Mouse (Mus musculus) embryonic facial prominence, embryonic 14.5 days (tissue): ENCODE results near the gene Zdhhc25. TPM values are rescaled to one million over a fixed set of nuclear protein-coding genes. Genes with fewer than 3 reads are reported as not detected.

ENCODE experiments used
- ATAC-seq: fragments of 200-750 bp; cut with Nextera tagmentation; 2 replicates; pipeline ENCODE4 v1.8.0; 2017; ENCODE audit warnings: low read depth, moderate number of reproducible peaks, moderate TSS enrichment
- DNase-seq: peaks from one replicate; pipeline ENCODE4 v3.0.0-alpha.2; 2015; ENCODE audit warnings: low spot score
- H3K27ac ChIP-seq: fragments of 300-500 bp; sonication (generic); replicated peaks from 2 replicates; pipeline ENCODE4 v1.5.1; 2014; ENCODE audit warnings: low read depth, mild to moderate bottlenecking, low read length, moderate library complexity
- H3K27me3 ChIP-seq: fragments of 300-500 bp; sonication (generic); replicated peaks from 2 replicates; pipeline ENCODE4 v1.6.1; 2014; ENCODE audit warnings: low read length; ENCODE audit not compliant: control insufficient read depth, insufficient read depth
- H3K36me3 ChIP-seq: fragments of 300-500 bp; sonication (generic); 2 replicates; pipeline ENCODE4 v1.6.1; 2014; ENCODE audit warnings: low read length, mixed read lengths; ENCODE audit not compliant: control insufficient read depth, insufficient read depth
- H3K4me1 ChIP-seq: fragments of 300-500 bp; sonication (generic); 2 replicates; pipeline ENCODE4 v1.6.1; 2014; ENCODE audit warnings: antibody characterized with exemption, low read length; ENCODE audit not compliant: control insufficient read depth, insufficient read depth
- H3K4me2 ChIP-seq: fragments of 300-500 bp; sonication (generic); 2 replicates; pipeline ENCODE4 v1.6.1; 2014; ENCODE audit warnings: low read depth, mild to moderate bottlenecking, low read length, moderate library complexity, mixed read lengths
- H3K4me3 ChIP-seq: fragments of 300-500 bp; sonication (generic); 2 replicates; pipeline ENCODE4 v1.5.1; 2014; ENCODE audit warnings: low read depth, mild to moderate bottlenecking, low read length
- H3K9ac ChIP-seq: fragments of 300-500 bp; sonication (generic); 2 replicates; pipeline ENCODE4 v1.6.1; 2014; ENCODE audit warnings: low read depth, mild to moderate bottlenecking, low read length, moderate library complexity, mixed read lengths
- H3K9me3 ChIP-seq: fragments of 300-500 bp; sonication (generic); 2 replicates; pipeline ENCODE4 v1.6.1; 2016; ENCODE audit warnings: low read length; ENCODE audit not compliant: control insufficient read depth
- WGBS: fragments of 180-500 bp; shearing (Covaris S2); extraction: QIAGEN DNeasy Blood & Tissue Kit; methylation state at CpG from one replicate; pipeline ENCODE4 v1.1.7; 2014; 5-methylcytosine and 5-hydroxymethylcytosine counted together
- polyA plus RNA-seq: library from polyadenylated mRNA; unstranded; fragments of >200 nt; fragmentation: Nextera tagmentation; extraction: Ambion mirVana; gene quantifications from 2 replicates; pipeline ENCODE4 v1.2.1, GENCODE M21; 2014

Gene Zdhhc25
- not detected in 2 replicates for polyA plus RNA-seq

GRCm38 (mm10) chr15:88600002-88600401 is at the start of gene Zdhhc25:
Gene Zdhhc25 (plus strand): TSS chr15:88600302.
- Histone ChIP-seq H3K27ac (no peak within 1 kb of the TSS), H3K4me2 (no peak within 1 kb of the TSS), H3K27me3 (no peaks in the 10 kb centered on the region), H3K36me3 (no peaks in the 10 kb centered on the region), H3K9me3 (no peaks in the 10 kb centered on the region), H3K9ac (no peak within 1 kb of the TSS), H3K4me1 (no peaks in the 10 kb centered on the region), H3K4me3 (no peak within 1 kb of the TSS)
- ATAC-seq = no peak
- DNase-seq = no peak
- 85% methylated on average over 2 of the region's 4 CpGs for WGBS

GRCm38 (mm10) chr15:88552852-88553251 is 47.2 kb upstream of the Zdhhc25 start:
- Histone ChIP-seq H3K4me3 (no peak overlapping the region), H3K36me3 (no peaks in the 10 kb centered on the region), H3K4me2 (no peak overlapping the region), H3K4me1 (no peaks in the 10 kb centered on the region), H3K9me3 (no peaks in the 10 kb centered on the region), H3K9ac (no peak overlapping the region), H3K27me3 (no peaks in the 10 kb centered on the region), H3K27ac (no peak overlapping the region)
- WGBS = 89% methylated on average over 9 of the region's 9 CpGs
- DNase-seq = no peak
- no peak for ATAC-seq

DNA sequence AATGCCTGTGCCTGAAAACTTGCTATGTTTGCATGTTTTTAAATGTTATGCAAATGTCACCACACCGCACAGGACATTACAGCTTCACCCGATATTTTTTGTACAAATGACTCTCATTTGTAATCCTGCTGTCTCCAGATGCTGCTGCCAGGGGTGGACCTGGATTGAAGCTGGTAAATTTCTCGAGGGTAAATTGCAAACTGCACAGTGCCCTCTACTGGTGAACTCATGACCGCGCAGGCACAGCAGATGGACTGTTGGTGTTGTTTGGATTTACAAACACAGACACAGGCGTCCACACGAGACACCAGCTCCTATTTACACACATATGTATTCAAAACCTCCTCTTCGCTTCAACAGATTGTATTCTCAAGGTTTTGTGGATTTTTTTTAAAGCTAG is 44.6 kb upstream of the Zdhhc25 start:
- WGBS = 21% methylated on average over 8 of the region's 8 CpGs
- Histone ChIP-seq H3K27ac (no peak overlapping the region), H3K4me3 (no peak overlapping the region), H3K9ac (no peak overlapping the region), H3K4me1 (no peaks in the 10 kb centered on the region), H3K27me3 (no peaks in the 10 kb centered on the region), H3K36me3 (no peaks in the 10 kb centered on the region), H3K9me3 (no peaks in the 10 kb centered on the region), H3K4me2 (no peak overlapping the region)
- DNase-seq (peak; percentile 31), ATAC-seq (no peak)

GRCm38 (mm10) chr15:88560637-88561036 is 39.5 kb upstream of the Zdhhc25 start:
- Histone ChIP-seq H3K4me2 (no peak overlapping the region), H3K27ac (no peak overlapping the region), H3K9me3 (no peaks in the 10 kb centered on the region), H3K4me1 (peaks cover 2% of the 10 kb centered on the region; the same call in 1 of the 2 replicates), H3K9ac (no peak overlapping the region), H3K4me3 (no peak overlapping the region), H3K36me3 (no peaks in the 10 kb centered on the region), H3K27me3 (no peaks in the 10 kb centered on the region)
- ATAC-seq = no peak
- DNase-seq = no peak
- WGBS = 62% methylated on average over 6 of the region's 6 CpGs

GRCm38 (mm10) chr15:88561058-88561730 is 38.9 kb upstream of the Zdhhc25 start:
- no peak overlapping the region for H3K27ac ChIP-seq
- 0 out of 2 replicates have a peak overlapping the region, but pooled peaks have one; percentile 15 for H3K4me2 ChIP-seq
- ATAC-seq (no peak), DNase-seq (no peak)
- no peak overlapping the region for H3K4me3 ChIP-seq
- no peaks in the 10 kb centered on the region for H3K27me3 ChIP-seq
- H3K36me3 ChIP-seq = no peaks in the 10 kb centered on the region
- WGBS = 3% methylated on average over 22 of the region's 22 CpGs
- no peaks in the 10 kb centered on the region for H3K9me3 ChIP-seq
- no peak overlapping the region for H3K9ac ChIP-seq
- H3K4me1 ChIP-seq = peaks cover 2% of the 10 kb centered on the region; the same call in 1 of the 2 replicates

DNA sequence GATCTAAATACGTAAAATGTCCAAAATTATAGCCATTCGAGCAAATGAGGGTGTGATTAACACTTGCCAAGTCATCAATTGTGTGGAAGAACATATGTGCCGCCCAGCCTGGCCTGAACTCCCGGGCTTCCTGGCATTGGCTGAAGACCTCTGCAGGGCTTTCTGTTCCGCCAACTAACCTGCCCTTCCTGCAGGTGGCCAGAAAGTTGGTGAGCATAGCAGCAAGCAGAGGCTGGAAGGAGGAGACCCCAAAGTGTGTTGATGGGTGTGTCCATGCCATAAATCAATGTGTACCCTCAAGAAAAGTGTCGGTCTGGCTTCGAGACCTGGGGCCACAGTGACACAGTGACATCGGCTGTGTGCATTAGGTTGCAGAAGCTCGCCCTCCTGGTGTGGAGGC is 34.8 kb upstream of the Zdhhc25 start:
- no peak overlapping the region for H3K4me3 ChIP-seq
- no peaks in the 10 kb centered on the region for H3K36me3 ChIP-seq
- WGBS = 81% methylated on average over 9 of the region's 9 CpGs
- H3K9me3 ChIP-seq = no peaks in the 10 kb centered on the region
- H3K4me2 ChIP-seq = no peak overlapping the region
- peaks cover 2% of the 10 kb centered on the region; the same call in 1 of the 2 replicates for H3K4me1 ChIP-seq
- no peak overlapping the region for H3K27ac ChIP-seq
- DNase-seq (no peak), ATAC-seq (no peak)
- no peaks in the 10 kb centered on the region for H3K27me3 ChIP-seq
- no peak overlapping the region for H3K9ac ChIP-seq

DNA sequence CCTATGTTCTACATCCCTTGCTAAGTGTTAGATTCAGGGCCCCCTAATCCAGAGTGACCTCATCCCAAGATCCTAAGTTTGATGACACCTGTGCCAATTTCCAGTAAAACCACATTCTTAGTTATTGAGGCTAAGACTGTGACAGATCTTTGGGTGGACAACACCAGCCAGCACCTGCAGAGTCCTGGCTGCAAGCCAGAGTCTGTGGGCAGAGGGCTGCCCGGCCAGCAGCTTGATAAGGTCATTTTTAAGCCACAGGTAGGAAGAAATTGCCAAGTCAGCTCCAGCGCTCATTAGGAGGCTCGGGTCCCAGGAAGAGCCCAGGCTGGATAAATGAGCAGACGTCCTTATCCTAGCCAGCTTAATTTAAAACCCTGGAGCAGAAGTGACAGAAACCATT is 34.3 kb upstream of the Zdhhc25 start:
- Histone ChIP-seq H3K9ac (no peak overlapping the region), H3K27me3 (no peaks in the 10 kb centered on the region), H3K4me3 (no peak overlapping the region), H3K9me3 (no peaks in the 10 kb centered on the region), H3K4me1 (peaks cover 2% of the 10 kb centered on the region; the same call in 1 of the 2 replicates), H3K4me2 (no peak overlapping the region), H3K36me3 (no peaks in the 10 kb centered on the region), H3K27ac (no peak overlapping the region)
- ATAC-seq = no peak
- 67% methylated on average over 4 of the region's 4 CpGs for WGBS
- DNase-seq = no peak

DNA sequence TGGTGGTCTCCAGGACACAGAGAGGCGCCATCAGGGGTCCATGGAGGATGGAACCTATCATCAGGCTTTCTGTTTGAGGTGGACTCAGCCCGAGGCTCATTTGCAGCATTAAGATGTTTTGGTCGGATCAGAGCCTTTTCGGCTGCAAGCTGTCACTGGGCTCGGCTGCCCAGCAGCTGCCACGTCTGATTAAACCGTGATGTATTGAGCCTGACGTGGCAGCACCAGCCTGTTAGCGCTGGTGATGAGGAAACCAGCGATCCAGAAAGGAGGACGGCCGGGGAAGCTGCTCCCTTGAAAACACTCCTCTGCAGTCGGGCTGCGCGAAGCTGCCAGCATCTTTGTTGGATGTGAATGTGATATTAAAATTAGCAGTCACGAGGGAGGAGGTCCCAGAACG is 29.4 kb upstream of the Zdhhc25 start:
- H3K4me1 ChIP-seq = no peaks in the 10 kb centered on the region
- H3K4me2 ChIP-seq = no peak overlapping the region
- DNase-seq = peak; percentile 33
- H3K27me3 ChIP-seq = no peaks in the 10 kb centered on the region
- WGBS = 69% methylated on average over 17 of the region's 17 CpGs
- no peak overlapping the region for H3K27ac ChIP-seq
- peak; percentile 26; the same call in 1 of the 2 replicates for ATAC-seq
- H3K9ac ChIP-seq = no peak overlapping the region
- no peak overlapping the region for H3K4me3 ChIP-seq
- H3K36me3 ChIP-seq = no peaks in the 10 kb centered on the region
- no peaks in the 10 kb centered on the region for H3K9me3 ChIP-seq

GRCm38 (mm10) chr15:88579461-88579860 is 20.6 kb upstream of the Zdhhc25 start:
- Histone ChIP-seq H3K4me1 (no peaks in the 10 kb centered on the region), H3K4me2 (no peak overlapping the region), H3K9ac (no peak overlapping the region), H3K36me3 (no peaks in the 10 kb centered on the region), H3K9me3 (no peaks in the 10 kb centered on the region), H3K4me3 (no peak overlapping the region), H3K27me3 (no peaks in the 10 kb centered on the region), H3K27ac (no peak overlapping the region)
- 88% methylated on average over 6 of the region's 6 CpGs for WGBS
- DNase-seq = no peak
- ATAC-seq = no peak
